Mouse (Mus musculus): ENCODE data around the gene Pou5f1.

Gene Pou5f1

DNA sequence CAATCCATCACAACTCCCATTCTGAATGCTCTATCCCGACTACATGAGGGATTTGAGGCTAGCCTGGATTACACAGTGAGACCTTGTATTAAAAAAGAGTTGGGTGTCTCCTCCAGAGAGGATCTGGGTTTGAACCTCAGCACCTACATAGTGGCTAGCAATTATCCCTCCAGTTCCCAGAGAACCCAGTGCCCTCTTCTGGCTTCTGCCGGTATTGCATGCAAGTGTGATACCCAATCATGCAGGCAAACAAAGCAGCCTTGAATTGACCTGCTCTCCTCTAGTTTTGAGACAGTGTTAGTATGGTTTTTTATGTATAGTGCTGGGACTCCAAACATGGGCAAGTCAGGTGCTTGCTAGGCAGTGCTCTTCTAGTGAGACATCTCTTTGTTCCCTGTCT lies 8.1 kb downstream of the Pou5f1 start:
- DNase-seq: peak; percentile 90 to 92

DNA sequence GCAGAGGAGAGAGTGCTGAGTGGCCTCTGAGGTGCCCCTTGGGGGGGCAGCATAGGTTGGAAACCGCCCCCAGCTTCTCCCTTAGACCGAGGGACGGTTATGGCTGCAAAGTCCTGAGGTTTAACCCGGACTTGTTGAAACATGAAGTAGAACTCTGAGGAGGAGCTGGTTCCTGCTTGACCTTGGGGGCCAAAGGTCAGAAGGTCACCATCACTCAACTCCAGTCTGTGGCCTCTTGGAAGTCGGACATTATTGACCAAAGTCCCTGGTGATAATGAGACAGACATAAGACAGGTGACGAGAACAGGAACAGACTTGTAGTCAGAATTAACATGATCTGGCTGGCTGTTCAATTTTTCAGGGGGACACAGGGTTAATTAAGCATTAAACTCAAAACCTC lies 8.9 kb downstream of the Pou5f1 start:
- DNase-seq: no peak

DNA sequence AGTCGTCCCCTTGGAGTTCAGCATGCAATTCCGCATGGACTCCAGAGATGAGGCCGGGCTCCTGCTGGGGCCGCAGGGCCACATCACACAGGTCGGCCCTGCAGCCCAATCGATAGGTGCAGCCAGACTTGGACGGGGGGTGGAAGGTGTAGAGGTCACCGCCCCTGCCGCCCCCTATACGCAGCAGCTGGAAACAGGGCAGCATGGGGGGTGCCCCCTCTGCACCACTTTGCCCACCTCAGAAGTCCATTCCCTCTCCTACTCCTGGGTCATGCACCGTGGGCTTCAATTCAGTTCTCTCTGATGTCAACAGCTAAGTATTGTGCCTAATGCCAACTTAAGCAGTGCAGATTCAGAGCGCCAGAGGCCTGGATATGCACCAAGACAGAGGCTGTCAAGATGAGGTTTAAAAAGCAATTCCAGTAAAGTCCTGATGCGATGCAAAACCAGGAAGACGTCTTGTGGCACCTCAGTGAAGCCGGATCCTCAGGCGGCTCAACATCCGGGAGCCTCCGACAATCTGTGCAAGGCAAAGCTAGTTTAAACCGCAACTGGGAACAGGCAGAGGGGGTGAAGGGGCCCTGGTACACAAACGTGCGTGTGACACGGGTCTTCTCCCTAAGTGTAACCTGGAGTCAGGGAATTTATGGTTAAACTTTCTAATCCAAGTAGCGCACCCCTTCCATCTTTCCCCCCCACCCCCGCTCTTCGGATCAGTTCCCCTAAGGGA lies 10.3 kb downstream of the Pou5f1 start:
- DNase-seq: peak; percentile 58 to 69

DNA sequence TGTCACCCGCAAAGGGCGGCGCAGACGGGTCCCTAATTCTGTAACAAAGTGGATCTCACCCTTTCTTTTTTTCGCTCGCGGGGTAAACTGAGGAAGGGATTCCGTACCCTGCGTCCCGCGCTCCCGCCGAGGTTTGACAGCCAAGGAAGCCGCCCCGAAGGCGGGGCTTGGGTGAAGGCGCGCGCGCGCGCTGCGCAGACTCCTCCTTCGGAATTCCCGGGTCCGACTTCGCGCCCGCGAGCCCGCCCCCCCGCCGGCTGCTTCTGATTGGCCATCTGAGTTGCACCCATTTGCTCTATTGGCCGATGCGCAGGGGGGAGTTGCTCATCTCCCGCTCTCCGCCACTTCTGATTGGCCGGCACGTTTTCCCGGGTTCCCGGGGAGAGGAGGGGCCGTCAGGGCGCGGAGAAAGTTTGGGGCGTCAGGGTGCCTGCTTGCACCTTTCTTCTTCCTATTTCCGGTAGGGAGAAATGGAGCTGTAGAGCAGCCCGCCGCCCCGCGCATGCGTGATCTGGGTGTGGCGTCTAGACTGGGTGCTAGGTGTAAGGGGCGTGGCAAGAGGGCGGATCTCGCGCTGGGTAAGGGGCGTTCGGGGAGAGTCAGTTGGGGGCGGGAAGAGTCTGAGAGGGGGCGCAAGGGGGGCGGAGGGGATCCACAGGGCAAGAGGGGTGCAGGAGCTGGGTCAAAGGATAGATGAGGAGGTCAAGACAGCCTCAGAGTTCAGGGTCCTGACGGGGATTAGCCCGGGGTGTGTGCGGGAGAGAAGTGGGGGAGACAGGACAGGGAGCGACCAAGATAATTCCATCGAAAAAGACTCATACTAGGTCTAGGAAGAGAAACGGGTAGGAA lies 11.1 kb downstream of the Pou5f1 start, which contains the start of the genes Tcf19 and Cchcr1:
TSS of gene Tcf19 (minus strand) at position 173 of the 849 bp plus-strand sequence.
TSS of gene Cchcr1 (plus strand) at position 449 of the 849 bp plus-strand sequence.
- DNase-seq: peak; percentile 98 to 99

DNA sequence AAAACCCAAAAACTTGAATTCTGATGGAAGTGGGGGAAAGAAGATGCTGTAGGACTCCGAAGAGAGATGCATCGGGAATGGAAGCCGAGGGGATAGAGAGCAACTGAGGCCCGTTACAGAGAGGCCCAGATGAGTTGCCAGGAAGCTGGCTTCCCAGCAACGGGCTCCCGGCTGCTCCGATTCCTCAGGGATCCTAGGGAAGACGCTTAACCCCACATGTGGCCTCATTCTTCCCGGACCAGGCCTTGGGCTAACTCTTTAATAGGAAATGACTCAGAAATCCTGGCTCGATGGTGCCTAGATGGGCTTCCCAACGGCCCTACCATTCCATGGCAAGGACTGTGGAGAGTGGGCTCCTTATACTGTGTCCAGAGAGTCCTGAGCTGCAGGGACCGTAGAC lies 11.7 kb downstream of the Pou5f1 start:
- peak in 1 of 2 experiments; percentile 42 for DNase-seq

DNA sequence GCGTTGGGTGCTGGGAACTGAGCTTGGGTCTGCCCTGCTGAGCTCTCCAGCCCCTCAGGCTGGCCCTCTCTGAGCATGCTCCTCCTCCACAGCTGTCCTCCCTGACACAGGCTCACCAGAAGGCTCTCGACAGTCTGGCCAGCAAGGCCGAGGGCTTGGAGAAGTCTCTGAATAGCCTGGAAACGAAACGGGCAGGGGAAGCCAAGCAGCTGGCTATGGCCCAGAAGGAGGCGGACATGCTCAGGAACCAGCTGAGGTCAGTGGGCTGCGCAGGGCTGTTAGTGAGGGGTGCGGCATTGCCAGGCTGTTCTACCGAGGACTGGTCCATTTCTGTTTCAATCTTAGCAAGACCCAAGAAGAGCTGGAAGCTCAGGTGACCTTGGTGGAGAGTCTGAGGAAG lies 18.5 kb downstream of the Pou5f1 start:
- DNase-seq: no peak

DNA sequence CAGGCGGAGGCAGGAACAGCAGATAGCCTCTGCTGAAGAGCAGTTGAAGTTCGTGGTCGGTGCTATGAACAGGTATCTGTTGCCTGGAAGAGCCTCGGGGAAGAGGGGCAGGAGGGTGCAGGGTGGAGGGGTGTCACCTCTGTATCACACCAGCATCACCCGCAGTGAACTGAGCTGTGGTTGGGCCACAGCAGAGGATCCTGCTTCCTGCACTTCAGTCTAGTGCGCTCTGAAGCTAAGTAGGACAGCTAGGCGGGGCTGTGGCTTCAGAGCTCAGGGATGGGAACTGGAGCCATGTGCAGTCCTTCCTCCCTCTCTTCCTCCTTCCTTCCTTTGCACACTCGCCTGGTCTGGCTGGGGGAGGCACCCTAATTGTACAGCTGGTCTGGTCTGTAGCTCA lies 20.8 kb downstream of the Pou5f1 start:
- no peak for DNase-seq

- DNase-seq: no peak
Observed at GRCm38 (mm10) chr17:35532360-35532759, 26.5 kb downstream of the Pou5f1 start.

- no peak for DNase-seq
Observed at GRCm38 (mm10) chr17:35532901-35533300, 27.1 kb downstream of the Pou5f1 start, which contains the start of gene Psors1c2. Psors1c2 (plus strand) TSS chr17:35533201.

DNA sequence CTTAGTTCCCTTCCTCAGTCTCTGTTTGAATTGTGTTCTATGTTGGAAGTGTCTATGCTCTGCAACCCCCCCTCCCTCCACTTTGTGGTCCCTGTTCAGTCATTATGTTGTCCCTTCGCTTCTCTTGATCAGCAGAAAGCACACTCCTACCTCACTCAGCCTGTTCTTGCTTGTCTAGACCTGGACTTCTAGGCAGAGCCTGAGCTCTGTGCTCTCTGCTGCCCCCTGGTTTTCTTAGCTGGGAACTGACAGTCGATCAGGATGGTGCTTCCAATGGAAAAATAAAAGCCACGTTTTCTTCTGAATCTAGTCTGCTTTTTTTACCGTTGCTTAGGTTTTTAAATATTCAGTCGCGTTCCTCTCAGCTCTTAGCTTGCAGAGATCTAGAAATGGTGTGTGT lies 28.5 kb downstream of the Pou5f1 start:
- DNase-seq: peak; percentile 85 to 88

DNA sequence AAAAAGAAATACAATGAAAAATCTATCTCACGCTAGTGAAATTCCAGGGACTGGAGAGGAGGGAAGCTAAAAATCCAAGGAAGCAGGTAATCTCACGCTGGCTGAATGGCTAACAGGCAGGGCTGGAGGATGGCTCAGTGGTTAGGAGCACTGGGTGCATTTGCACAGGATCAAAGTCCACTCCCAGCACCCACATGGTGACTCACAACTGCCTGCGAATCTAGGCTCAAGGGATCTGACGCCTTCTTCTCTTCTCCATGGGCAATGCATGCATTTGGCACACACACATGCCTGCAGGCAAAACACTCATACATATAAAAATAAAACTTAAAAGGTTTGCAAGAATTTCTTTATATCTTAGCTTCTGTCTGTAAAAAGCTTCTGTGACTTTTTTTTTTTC lies 31.6 kb downstream of the Pou5f1 start:
- no peak for DNase-seq

- no peak for DNase-seq
Observed at GRCm38 (mm10) chr17:35538476-35538875, 32.7 kb downstream of the Pou5f1 start.

GRCm38 (mm10) chr17:35539540-35539939 lies 33.7 kb downstream of the Pou5f1 start:
- DNase-seq: no peak

- no peak for DNase-seq
Observed at GRCm38 (mm10) chr17:35542761-35543411, 37.1 kb downstream of the Pou5f1 start.

- DNase-seq: no peak
Observed at GRCm38 (mm10) chr17:35543412-35543861, 37.6 kb downstream of the Pou5f1 start.

GRCm38 (mm10) chr17:35544001-35544400 lies 38.2 kb downstream of the Pou5f1 start:
- DNase-seq: no peak

DNA sequence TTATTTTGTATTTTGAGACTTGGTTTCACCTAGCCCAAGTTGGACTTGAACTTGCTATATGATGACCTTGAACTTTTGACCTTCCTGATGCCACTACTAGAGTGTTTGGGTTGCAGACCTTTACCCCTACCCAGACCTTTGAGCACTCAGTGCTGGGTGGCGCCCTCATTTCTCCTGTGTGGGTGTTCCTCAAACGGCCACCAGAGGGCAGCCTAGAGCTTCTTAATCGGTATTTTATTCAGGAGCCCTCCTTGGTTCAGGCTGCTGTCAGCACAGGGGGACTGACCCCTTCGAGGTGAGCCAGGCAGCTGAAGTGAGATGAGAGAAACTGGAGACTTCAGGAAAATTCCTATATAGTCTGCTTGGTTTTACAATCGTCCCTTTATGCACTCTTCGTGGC lies 38.9 kb downstream of the Pou5f1 start:
- DNase-seq: peak; percentile 75 to 77

DNA sequence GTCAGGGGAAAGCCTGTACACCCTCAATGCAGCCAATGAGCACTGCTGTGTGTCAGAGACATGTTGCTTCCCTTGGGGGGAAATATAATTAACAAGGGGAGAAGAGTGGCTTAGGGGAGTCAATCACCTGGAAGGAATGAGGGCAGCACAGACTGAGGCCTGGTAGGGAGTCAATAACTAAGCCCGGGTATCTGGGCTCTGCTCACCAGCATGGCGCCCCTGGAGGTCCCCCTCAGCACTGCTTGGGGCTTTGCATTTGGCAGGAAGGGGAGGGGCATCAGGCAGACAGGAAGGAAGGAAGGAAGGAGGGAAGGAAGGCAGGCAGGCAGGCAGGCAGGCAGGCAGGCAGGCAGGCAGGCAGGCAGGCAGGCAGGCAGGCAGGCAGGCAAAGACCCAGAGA lies 41.6 kb downstream of the Pou5f1 start:
- no peak for DNase-seq

GRCm38 (mm10) chr17:35548636-35549035 lies 42.8 kb downstream of the Pou5f1 start:
- DNase-seq: no peak

DNA sequence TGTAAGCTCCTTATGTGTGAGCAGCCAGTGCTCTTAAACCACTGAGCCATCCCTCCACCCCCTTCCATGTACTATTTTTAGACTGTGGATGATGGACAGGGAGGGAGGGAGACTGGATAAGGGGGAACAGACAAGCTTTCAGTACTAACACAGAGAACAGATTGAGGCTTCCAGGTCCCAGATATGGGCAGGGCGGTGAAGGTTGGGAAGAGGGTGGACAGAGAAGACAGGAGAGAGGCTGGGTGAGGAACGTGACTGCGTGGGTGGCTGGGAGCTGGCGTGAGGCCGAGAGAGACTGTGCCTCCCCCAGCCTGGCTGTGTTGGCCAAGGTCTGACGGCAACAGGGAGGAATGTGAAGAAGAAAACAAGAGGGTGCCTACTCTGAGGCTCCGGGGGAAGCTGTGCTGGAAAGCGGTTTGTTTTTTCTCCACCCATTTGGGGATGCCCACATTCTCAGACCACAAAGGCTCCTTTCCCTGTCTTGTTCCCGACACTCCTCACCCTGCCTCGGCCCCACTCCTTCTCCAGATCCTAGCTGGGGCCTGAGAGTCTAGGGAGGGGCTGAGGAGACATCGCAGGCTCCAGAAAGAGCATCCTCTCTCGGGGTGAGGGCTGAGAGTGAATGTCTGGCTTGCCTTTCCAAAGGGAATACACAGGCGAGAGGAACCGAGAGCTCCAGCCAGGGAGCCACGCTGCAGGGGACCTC lies 43.8 kb downstream of the Pou5f1 start:
- peak; percentile 73 to 87 for DNase-seq

DNA sequence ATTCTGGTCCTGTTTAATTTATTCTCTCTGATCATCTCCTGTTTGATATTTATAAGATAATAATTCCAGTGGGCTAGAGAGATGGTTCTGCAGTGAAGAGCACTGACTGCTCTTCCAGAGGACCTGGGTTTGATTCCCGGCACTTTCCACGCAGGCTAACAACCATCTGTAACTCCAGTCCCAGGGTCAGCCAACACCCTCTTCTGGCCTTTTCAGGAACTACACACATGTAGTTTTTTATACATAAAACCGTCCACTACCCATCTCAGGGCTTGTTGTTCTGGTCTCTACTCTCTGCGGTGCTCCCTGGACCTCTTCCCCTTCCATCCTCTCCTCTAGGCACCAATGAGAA lies 44.3 kb downstream of the Pou5f1 start:
- DNase-seq: no peak

GRCm38 (mm10) chr17:35550871-35551270 lies 45.1 kb downstream of the Pou5f1 start:
- DNase-seq: no peak
